Mouse (Mus musculus) naive thymus-derived CD4-positive, alpha-beta T cell, adult 2 months (primary cell): ENCODE results near the gene Tmc5.

Experiments
- DNase-seq: peaks from one replicate; pipeline ENCODE4 v3.0.0-alpha.2; 2011; ENCODE audit warnings: low read depth

Tmc5 gene

DNA sequence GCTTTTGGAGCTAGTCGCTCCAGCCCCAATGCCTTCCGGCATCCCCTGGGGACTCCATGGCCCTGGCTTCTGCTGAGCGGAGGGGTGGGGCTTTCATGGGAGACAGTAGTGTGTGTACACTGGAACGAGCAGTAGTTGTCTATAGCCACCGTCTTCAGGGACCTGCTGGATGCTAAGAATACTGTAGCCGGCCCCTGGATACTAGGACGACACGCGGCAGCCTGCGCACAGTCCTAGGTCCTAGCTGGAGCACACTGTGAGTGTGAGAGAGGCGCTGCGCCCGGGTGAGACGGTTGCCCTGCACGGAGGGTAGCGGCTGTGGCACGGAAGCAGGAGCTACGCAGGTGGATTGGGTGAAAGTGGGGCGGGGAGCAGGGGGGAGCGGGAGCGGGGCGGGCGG, at the start of gene Tmc5:
Gene Tmc5, plus strand, starts transcription at position 97 of the 400 bp plus-strand sequence.
- DNase-seq, result no peak

DNA sequence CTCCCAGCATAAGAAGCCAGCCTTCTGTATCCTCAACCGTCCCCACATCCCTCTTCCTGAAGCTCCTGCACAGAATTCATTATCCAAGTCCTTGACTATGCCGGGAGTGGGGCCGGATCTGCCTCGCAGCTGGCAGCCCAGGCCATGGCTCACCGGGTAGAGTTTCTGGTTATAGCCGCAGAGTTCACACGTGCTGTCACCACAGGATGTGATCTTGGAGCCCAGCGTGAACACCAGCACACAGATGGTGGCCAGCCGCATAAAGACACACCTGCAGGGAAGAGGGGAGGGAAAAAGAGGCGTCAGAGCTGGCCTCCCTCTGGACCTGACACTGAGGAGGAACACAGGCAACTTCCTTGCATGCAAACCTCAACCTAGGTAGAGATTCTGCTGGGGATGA, 49.6 kb upstream of the Tmc5 start:
- DNase-seq, result no peak

- no peak for DNase-seq
Observed at GRCm38 (mm10) chr7:118553881-118554280, 43.2 kb upstream of the Tmc5 start.

DNA sequence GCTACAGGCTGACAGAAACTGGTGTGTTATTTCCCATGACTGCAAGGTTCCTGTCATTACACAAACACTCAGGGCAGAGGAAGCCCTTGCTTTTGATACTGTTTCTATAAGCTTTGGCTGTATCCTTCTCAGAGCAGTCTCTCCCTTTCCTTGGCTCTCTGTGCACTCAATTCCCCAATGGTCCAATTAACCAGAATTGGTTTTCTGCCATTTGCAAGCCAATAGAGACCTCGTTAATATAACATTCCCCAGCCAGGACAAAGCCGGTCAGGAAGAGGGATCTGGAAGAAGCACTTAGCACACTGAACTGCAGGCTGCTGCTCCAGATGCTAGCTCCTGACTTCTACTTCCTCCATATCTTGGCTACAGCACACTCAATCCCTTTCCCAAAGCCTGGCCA, 42.8 kb upstream of the Tmc5 start:
- DNase-seq, result no peak

DNA sequence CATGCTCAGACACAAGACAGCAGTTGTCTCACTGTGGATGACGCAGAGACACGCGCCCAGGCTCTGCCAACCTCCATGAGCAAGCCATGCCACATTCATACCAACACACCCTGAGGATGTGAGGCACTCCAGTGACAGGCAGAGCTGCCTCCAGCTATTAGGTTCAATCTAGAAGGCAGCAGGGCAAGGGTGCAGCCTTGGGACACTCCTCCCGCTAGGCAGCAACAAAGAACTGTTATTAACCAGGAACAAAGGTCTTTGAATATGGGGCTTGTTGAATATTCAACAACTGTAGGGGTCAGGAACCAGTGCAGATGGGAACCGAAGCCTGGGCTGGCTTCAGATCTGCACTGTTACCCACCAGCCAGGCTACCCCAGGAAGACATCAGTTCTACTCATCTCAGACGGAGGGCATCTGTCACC, 28.0 kb upstream of the Tmc5 start:
- DNase-seq, result no peak

DNA sequence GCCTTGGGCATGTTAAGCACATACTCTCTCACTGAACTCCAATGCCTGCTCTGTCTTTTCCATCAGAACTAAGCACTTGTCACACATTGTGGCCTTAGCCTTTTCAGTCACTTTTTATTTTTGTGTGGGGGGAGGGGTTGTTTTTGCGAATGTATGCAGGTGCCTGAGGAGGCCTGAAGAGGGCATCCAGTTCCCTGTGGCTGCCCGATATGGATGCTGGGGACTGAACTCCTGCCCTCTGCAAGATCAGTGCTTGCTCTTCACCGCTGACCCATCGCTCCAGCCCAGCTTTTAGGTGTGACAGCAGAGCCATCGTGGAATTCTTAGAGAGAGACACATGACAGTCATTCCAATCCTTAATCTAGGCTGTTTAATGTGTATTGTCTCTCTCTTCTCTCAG, 25.7 kb upstream of the Tmc5 start:
- no peak for DNase-seq

GRCm38 (mm10) chr7:118572039-118572438, 25.1 kb upstream of the Tmc5 start:
- no peak for DNase-seq

DNA sequence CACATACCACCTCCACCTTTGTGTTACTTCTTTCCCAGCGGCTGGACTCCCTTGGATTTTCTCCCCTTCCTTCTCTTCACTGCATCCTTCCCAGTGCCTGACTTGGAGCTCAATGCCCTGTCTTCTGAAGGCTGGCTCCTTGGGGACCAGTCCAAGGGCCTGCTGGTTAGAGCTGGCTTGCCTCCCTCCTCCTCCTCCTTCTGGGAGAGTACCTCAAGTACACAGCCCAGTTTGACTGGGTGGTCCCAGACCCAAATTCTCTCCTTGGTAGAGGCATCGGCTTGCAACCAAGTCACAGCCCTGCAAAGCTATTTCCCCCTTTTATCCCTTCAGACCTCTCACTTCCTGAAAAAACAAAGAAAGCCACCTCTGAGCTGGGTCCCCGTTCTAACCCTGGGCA, 18.8 kb upstream of the Tmc5 start:
- no peak for DNase-seq

DNA sequence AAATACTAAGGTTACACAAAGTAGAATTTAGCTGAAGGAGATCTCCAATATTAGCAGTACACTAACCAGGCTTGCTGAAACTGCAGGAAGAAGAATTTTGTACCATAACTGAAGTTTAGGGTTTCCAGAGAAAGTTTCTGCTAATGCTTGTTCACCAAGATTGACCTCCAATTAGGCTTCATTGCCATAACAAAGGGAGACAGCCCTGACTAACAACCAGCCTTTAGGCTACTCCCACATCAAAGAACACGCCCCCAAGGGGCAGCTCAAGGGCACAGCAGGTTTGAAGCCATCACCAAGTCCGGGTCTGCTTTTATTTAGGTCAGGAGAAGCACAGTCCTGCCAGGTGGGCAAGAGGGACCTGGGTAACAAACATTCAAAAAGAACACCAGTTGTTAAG, 17.2 kb upstream of the Tmc5 start:
- no peak for DNase-seq

GRCm38 (mm10) chr7:118583821-118584220, 13.3 kb upstream of the Tmc5 start:
- DNase-seq, result no peak

DNA sequence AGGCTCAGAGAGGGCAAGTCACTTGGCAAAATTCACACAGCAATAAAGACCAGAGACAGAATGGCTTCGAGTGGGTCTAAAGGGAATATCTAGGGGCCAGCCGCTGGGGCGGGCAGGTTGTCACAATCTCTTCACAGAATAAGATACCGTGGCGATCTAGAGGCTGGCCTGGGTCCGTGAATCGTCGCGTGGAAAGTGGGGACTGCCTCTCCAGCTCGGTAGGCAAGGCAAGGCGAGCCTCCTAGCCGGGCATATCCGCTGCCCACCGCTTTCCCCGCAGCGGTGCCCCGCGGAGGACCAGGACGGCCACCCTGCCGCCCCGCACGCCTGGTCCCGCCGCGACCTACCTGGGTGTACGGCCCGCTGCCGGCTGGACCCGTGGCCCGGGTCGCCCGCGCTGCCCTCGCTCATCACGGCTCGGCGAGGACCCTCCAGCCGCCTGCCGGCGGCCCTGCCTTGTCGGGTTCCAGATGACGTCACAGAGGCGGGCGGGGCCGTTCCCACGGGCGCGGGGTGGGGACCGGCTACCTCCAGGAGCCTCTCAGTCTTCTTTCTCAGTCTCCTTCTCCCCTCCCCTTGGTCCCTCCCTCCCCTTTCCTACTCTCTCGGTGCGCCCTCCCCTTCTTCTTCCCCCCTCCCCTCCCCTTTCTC, 12.7 kb upstream of the Tmc5 start, which contains the start of gene Tmc7:
Gene Tmc7, minus strand, starts transcription at position 480 of the 651 bp plus-strand sequence.
- DNase-seq, result peak; percentile 15

GRCm38 (mm10) chr7:118584926-118585325, 12.2 kb upstream of the Tmc5 start:
- no peak for DNase-seq

GRCm38 (mm10) chr7:118585856-118586255, 11.2 kb upstream of the Tmc5 start:
- no peak for DNase-seq

DNA sequence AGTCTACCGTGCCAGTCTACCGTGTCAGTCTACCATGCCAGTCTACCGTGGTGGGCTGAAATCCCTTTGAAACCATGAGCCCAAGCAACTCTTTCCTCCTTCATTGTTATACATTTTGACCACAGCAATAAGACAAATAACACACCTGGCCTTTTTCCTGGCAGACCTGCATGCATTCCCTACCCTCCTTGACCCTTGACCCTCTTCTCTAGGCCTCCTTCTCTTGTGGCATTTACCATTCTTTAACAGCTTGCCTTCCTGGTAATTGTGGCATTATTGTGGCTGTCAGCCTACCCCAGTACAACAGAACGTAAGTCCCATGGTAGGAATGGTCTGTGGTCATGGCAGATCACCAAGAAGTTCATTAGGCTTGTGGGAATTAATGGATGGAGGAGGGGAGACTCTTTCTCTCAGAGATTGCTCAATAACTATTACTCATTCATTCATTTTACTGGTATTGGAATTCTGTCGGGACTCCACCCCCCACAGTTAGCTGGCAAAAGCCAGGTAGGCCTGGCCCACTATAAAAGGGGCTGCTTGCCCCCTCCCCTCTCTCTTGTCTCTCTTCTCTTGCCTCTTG, 6.3 kb upstream of the Tmc5 start:
- DNase-seq, result no peak

GRCm38 (mm10) chr7:118592146-118592545, 5.0 kb upstream of the Tmc5 start:
- no peak for DNase-seq

DNA sequence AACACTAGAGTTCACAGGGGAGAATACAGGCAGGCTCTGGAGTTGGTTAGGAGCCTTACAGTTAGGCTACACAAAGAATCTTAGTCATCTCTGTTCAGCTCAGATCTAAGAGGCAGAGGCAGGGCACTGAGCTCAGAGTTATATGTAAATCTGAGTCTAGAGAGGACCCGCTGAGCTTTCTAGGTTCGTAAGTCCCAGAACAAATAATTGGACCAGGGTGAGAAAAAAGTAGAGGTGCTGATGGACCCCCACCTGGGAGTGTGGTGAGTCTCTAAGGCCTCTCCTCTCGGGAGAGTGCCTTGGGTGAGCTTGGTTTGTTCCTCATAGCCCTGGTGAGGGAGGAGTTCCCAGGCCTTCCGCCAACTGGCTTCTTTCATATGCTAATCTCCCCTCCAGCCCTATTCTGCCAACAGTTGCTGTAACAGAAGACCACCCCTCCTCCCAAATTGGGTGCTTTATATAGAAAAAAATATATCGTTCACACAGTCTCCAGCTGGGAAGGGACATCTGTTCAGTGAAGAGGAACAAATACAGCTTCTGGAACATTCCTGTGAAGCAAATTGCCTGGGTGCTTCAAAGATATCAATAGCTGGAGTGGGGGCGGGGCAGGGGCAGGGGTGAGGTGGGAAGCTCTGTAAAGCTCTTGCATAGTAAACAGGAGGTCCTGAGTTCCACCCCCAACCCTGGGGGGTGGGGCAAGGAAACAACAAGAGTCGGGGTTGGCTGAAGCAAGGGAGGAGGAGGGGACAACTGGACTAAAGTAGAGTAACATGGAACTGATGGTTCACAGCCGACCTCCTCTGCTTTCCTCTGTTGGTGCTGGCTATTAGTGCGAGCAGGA, 3.3 kb upstream of the Tmc5 start:
- DNase-seq, result no peak

DNA sequence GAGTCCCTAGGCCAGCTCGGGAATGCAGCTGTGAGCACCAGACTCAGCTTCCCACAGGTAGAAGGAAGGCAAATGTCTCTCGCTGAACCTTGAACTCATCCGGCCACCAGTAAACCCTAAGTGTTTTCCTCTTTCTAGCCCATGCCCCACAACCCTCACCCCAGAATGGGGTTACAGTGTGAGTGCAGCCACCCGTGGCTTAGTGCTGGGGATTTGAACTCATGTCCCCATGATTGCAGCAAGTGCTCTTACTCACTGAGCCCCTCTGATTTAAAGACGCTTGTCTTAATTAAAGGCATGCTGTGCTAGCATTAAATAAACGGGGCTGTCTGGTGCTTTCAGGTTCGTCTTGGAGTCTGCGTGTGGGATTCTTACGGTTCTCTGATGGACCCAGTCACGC, 2.5 kb upstream of the Tmc5 start:
- DNase-seq, result no peak

- DNase-seq, result peak; percentile 86
Observed at GRCm38 (mm10) chr7:118595228-118595627, 1.9 kb upstream of the Tmc5 start.

DNA sequence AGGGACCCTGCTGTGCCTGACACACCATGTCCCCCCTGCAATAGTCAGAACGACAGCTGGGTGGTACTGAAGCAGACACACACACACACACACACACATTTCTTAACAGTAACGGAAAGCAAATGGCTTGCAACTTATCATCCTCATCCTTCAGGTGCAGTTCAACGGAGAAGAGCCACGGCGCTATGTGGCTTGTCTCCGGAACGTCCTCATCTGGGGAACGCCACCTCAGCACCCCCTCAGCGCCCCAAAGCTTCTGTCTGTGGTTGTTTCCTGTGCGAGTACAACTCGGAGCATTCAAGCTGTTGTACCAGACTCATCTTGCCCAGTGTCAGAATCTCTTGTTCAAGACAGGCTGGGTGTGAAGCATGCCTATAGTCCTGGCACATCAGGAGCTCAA, 826 bp upstream of the Tmc5 start:
- DNase-seq, result no peak

GRCm38 (mm10) chr7:118599954-118600631, 3.0 kb downstream of the Tmc5 start:
- DNase-seq, result no peak

DNA sequence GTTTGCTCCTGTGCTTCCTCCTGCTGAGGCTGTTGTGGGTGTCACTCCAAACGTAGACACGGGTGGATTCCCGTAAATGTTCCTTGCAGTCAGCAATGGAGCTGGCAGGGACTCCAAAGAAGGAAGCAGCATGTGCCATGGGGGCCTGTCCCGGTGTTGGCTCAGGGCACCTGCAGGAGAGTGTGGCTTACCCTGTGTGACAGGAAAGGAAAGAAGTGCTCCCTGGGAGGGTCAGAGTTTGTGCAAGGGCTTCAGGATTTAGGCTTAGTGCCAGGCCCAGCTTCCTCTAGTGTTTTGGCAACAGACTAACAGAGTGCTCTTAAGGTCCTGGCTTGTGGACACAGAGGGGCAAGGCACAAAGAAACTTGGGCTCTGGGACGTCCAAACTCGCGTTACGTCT, 7.7 kb downstream of the Tmc5 start:
- no peak for DNase-seq

DNA sequence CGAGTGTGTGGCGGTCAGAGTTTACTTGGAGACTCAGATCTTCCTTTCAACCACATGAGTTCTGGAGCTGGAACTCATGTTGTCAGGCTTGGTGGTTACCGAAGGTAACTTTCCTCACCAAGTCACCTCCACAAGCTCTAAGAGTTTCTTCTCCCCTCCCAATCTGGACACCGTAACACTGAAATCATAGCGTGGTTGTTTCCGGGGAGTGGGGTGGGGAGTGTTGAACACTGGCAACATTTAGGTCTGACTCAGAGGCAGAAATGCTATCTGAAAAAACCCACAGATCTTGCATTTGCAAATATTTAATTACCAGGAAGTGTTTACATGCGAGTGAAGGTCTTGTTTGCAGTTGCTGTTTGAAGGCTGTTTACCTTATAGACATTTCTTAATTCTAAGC, 12.7 kb downstream of the Tmc5 start:
- no peak for DNase-seq

GRCm38 (mm10) chr7:118610721-118611120, 13.6 kb downstream of the Tmc5 start:
- DNase-seq, result no peak
